Mouse (Mus musculus): ENCODE results near the gene Gal3st1. TPM values are rescaled to one million over a fixed set of nuclear protein-coding genes. Genes with fewer than 3 reads are reported as not detected.
A peak's percentile ranks its signal among the peaks of the same experiment; 100 is the strongest.
"Not testable (repeated sequence)": the region's sequence is repeated elsewhere in the genome, so short reads cannot be mapped to it uniquely, and the experiment has no call there.

Gene Gal3st1
- total RNA-seq (2021): 10 to 100 TPM; 13.2 to 17.4 TPM

DNA sequence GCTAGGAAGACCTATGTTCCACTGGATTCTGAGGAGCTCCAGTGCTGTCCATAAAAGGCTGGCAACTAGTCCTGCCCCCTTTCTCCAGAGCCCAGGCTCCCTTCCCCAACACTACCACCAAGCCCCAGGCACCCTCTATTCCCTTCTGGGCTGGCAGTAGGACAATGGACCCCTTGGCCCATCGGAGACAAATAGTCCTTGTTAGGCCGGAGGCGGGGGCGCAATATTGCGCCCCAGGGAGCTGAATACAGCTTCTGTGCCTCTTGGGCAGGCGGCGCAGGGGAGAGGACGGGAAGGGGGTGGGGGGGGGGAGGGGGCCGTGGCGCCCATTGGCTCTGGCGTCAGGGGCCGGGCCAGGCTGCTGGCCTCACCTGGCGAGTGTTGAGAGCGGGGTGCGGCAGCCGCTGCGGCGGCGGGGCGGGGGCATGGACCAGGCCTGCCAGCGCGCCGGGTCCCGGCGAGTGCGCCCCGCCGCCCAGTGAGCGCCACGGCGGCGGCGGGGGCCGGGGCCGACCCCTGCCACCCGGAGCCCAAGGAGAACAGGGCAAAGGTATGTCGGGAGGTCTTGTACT is at the start of gene Gal3st1:
TSS of gene Gal3st1 (plus strand) at position 346 of the 572 bp plus-strand sequence.
- DNase-seq (ENCODE audit: low spot score in 2 of 2): peak; percentile 27 to 44
- intact Hi-C loops (cut with DNase I): no loop called here

- intact Hi-C loops (cut with DNase I): no loop called here
- no peak for DNase-seq (ENCODE audit: low spot score in 2 of 2)
Measured at GRCm38 (mm10) chr11:3933756-3934285, 49.6 kb upstream of the Gal3st1 start.

GRCm38 (mm10) chr11:3935135-3935534 is 48.3 kb upstream of the Gal3st1 start:
- no peak for DNase-seq (ENCODE audit: low spot score in 2 of 2)
- intact Hi-C loops (cut with DNase I): no loop called here

DNA sequence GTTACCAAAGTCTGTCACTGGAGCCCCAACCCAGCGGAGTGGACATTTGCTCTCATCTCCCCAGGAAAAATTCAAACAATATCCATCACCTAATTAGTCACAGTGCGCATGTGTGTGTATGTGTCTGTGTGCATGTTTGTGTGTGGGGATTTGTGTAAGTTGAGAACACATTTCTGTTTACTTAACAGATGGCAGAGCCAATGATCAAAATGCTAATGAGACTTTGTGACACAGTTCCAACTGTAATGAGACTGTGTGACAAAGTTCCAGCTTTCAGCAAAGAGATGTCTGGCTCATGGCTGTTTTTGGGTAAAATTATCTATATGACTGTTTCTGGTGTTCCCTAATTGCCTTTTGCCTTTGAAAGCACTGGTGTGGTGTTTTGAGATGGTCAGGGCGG is 47.1 kb upstream of the Gal3st1 start:
- DNase-seq (ENCODE audit: low spot score in 2 of 2): no peak
- intact Hi-C loops (cut with DNase I): no loop called here

GRCm38 (mm10) chr11:3937321-3937874 is 46.0 kb upstream of the Gal3st1 start:
- intact Hi-C loops (cut with DNase I): no loop called here
- no peak for DNase-seq (ENCODE audit: low spot score in 2 of 2)

- DNase-seq (ENCODE audit: low spot score in 2 of 2): no peak
- intact Hi-C loops (cut with DNase I): no loop called here
Measured at GRCm38 (mm10) chr11:3941371-3941770, 42.1 kb upstream of the Gal3st1 start.

- DNase-seq (ENCODE audit: low spot score in 2 of 2): no peak
- intact Hi-C loops (cut with DNase I): no loop called here
Measured at GRCm38 (mm10) chr11:3946386-3946785, 37.0 kb upstream of the Gal3st1 start.

DNA sequence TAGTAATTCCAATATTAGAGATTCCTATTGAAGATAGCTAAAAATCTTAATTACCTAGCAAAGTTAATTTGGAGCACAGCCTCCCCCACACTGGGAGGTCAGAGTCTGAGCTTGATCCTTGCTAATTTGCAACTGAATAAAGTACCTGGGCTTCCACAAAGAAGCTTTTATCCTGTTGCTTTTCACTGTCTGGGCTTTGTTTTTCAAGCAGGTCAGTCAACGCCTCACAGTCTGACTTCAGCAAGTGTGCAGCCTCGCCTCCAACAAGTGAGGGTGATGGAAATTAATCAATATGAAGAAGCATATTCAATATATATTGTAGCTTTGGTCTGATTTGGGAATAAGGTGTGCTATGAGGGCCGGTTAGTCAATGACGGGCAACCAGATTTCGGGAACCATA is 28.6 kb upstream of the Gal3st1 start:
- intact Hi-C loops (cut with DNase I); DNase-seq (ENCODE audit: low spot score in 2 of 2): not testable (repeated sequence)

- intact Hi-C loops (cut with DNase I); DNase-seq (ENCODE audit: low spot score in 2 of 2): not testable (repeated sequence)
Measured at GRCm38 (mm10) chr11:3955371-3955770, 28.1 kb upstream of the Gal3st1 start.

DNA sequence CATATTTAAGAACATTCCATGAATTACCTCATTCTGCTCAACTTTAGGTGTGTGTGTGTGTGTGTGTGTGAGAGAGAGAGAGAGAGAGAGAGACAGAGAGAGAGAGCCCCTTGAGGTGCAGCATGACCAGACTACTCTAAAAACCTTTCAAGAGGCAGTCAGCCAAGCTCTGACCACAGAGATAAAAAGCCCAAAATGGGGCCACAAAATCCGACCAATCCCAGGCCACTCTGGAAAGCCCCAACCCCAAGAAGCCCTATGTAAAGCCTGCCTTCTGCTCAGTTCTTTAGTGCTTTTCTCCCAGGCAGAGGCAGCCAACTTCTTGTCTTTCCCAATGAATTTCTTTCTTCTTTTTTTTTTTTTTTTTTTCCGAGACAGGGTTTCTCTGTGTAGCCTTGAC is 22.5 kb upstream of the Gal3st1 start:
- intact Hi-C loops (cut with DNase I): no loop called here
- DNase-seq (ENCODE audit: low spot score in 2 of 2): no peak

DNA sequence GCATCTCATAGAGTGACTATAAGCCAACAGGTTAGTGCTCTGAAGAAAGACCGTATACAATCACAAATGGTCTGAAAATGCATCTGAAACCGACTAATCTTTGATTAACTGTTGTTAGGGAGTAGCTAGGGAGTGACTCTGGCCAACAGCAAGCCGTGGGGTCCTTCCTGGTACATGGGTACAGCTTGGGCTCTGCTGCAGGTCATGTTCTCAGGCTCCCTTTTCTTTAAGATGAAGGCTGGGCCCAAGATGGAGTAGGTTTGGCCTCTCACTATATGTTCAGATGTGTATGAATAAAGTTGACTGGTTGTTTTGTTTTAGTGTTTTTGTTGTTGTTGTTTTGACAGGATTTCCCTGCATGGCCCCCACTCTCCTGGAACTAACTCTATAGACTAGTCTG is 21.7 kb upstream of the Gal3st1 start:
- intact Hi-C loops (cut with DNase I): no loop called here
- DNase-seq (ENCODE audit: low spot score in 2 of 2): no peak

DNA sequence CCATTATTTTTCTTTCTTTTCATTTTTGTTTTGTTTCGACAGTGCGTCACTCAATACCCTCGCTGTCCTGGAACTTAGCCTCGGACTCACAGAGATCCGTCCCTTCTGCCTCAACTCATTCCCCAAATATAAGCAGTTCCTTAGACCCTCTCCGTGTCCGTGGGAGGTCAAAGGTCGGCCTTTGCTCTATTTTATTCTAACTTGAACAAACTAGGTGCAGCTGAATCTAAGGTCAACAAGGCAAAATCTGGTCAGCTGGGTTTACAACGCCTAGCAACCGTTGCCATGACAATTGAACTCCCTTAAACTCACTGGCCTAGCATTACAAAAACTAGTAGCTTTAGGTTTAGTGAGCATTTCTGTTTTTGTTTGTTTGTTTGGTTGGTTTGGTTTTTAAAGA is 20.3 kb upstream of the Gal3st1 start:
- intact Hi-C loops (cut with DNase I): no loop called here
- no peak for DNase-seq (ENCODE audit: low spot score in 2 of 2)

DNA sequence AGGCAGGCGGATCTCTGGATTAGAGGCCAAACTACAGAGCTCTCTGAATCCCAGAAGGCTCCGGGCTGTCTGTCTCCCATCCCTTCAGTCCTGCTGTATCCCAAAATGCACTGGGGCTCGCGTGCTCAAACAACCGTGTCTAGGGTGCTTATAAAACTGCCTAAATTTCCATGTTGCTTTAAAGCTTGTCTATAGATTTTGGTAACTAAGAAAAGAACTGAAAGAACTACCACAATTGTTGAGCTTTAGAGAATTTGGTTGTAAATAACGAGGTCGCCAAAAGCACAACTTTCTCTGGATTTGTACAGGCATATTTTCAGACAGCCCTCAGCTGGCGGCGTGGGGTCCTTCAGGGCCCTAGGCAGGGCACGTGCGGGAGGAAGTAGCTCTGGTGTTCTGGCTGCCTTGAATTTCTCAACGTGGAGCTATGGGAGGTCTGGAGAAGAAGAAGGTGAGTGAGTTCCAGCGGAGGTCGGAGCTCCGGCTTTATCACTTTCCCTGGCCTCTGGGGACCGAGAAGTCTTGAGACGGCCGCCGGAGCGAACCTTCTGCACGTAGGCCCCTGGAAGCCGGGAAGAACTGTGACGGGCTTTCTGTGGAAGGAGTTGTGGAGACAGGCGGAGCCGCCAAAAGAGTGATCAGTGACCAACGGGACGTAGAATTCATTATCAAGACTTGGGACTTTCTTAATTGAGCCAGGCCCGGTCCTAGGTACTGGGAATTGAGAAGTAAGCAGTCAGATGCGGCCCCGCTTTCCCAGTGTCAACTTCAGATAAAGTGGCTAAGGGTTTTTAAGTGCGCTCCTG is 19.6 kb upstream of the Gal3st1 start, which contains the start of gene Pes1:
TSS of gene Pes1 (plus strand) at position 366 of the 806 bp plus-strand sequence.
- intact Hi-C loops (cut with DNase I): no loop called here
- DNase-seq (ENCODE audit: low spot score in 2 of 2): peak; percentile 84 to 85

DNA sequence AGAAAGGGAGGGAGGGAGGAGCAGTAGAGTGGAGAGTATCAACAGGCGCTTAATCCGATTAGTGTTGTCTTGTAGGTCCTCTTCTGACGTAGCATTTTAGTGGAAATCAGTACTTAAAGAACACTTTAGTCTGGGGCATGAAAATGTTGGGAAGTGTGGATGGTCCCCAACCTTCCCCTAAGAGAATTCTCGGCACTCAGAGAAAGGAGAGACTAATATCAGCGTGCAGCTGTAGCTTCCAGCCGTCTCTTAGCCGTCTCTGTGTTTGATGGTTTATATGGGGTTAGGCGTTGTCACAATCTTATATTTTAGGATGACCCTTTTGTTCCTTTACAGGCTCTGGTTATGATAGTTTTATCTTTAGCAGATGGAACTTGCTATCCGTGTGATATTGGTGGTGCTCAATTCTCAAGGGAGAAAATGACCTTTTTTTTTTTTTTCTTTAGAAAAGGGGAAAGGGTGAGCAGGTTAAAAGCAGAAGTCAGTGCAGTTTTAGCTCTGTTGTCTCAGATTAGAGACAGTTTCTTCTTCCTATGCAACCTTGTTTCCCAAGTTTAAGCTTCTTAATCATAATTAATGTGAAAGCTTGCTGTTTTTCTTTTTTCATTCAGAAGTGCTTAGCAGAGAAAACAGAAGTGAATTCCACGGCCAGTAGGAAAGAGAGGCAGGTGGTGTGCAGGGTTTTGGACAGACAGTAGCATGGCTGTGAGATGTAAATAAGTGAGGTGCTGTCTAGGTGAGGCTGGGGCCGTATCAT is 18.8 kb upstream of the Gal3st1 start:
- intact Hi-C loops (cut with DNase I): no loop called here
- DNase-seq (ENCODE audit: low spot score in 2 of 2): no peak

DNA sequence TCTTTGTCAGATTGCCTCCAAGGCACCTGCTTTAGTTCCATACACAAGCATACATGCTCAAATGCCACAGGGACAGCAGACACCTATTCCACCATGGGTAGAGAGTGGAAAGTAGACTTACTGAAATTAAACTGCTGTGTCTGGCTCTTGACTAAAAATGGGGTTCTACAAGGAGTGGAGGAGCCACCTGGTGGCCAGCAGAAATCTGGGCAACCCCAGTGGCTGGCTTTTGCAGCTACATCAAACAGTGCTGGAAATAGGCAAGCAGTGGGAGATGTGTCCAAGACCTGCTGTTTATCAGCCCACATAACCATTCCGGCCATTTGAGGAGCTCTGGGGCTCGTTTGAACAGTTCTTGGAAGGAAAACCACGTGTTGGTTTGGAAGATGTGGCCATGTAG is 13.6 kb upstream of the Gal3st1 start:
- intact Hi-C loops (cut with DNase I): no loop called here
- DNase-seq (ENCODE audit: low spot score in 2 of 2): no peak

DNA sequence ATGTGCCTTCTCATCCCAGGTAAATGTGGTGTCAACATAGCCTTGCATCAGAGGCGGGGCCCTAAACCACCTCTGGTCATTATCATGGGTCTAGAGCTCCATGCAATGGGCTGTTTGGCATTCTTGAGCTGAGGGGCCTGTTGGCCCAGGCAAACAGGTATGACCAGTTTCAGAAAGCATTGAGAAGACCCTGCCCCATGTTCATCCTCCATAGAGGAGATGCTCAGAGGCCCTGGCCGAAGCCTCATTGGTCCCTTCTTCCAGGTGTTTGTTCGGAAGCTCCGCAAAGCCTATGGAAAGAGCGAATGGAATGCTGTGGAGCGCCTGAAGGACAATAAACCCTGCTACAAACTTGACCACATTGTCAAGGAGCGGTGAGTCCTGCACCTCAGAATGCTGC is 13.1 kb upstream of the Gal3st1 start:
- intact Hi-C loops (cut with DNase I): no loop called here
- DNase-seq (ENCODE audit: low spot score in 2 of 2): no peak

DNA sequence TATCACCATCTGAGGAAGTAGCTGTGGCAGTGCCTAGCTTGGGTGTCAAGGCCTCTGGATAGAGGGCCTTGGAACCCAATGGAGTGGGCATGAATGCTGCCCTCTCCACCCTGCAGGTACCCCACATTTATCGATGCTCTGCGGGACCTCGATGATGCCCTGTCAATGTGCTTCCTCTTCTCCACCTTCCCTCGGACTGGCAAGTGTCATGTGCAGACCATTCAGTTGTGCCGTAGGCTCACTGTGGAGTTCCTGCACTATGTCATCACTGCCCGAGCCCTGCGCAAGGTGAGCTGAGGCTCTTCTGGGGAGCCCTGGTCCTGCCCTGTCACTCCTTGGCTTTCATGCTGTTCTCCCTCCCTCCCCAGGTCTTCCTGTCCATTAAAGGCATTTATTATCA is 10.4 kb upstream of the Gal3st1 start:
- intact Hi-C loops (cut with DNase I): no loop called here

GRCm38 (mm10) chr11:3974311-3974710 is 9.1 kb upstream of the Gal3st1 start:
- DNase-seq (ENCODE audit: low spot score in 2 of 2): no peak
- intact Hi-C loops (cut with DNase I): no loop called here

More for the DNA sequence above, 10.4 kb upstream of the Gal3st1 start:
- peak in 1 of 2 experiments; percentile 1 for DNase-seq (ENCODE audit: low spot score in 2 of 2)

- no peak for DNase-seq (ENCODE audit: low spot score in 2 of 2)
- intact Hi-C loops (cut with DNase I): no loop called here
Measured at GRCm38 (mm10) chr11:3976678-3977077, 6.8 kb upstream of the Gal3st1 start, which contains the start of gene 4930556J24Rik. 4930556J24Rik (minus strand) TSS chr11:3976778.

DNA sequence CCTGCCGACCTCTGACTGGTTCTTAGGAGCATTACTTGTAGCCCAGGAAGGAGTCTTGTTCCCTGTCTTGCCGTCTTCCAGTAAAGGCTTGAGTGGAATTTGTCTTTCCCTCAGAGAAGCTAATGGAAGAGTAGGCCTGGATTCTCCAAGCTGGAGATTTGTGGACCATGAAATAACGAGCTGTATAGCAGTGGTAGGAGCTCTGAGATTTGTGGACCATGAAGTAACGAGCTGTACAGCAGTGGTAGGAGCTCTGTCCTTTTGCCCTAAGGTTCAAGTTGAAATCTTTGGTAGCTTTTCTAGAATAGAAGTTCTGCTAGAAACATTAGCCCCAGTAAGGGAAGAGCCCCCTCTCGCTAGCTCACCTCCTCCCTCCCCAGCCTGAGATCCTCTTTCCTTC is 5.0 kb upstream of the Gal3st1 start:
- intact Hi-C loops (cut with DNase I): no loop called here
- no peak for DNase-seq (ENCODE audit: low spot score in 2 of 2)
